Mouse (Mus musculus): ENCODE results near the gene Prl7a2. TPM values are rescaled to one million over a fixed set of nuclear protein-coding genes. Genes with fewer than 3 reads are reported as not detected.

Gene Prl7a2
- polyA plus RNA-seq (2014; fragmentation: Nextera tagmentation; extraction: Ambion mirVana), result not detected in 2 replicates

DNA sequence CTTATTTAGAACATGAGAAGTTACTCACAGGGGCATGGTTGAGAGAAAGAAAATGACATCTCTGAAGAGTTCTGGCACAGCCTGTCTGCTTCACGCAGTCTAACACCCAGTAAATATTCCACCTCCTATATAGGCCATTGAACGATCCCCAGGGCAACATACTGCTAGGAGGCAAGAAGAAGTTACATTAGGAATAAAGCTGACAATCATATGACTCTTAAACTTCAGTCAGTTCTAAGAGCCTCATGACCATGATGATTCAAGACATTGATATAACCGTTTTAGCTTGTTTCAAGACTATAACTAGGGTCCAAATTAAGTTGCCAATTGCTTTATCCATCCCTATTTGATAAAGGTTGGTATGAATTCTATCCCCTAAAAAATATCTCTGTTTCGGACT lies at the start of gene Prl7a2:
TSS of gene Prl7a2 (minus strand) at position 101 of the 400 bp plus-strand sequence.
- H3K4me2 ChIP-seq (ENCODE audit: low read depth, low read length, severe bottlenecking), result no peak within 1 kb of the TSS
- H3K27ac ChIP-seq (ENCODE audit: low read depth, low read length), result no peak within 1 kb of the TSS
- H3K9me3 ChIP-seq (ENCODE audit: control insufficient read depth, low read length), result no peaks in the 10 kb centered on the region
- H3K36me3 ChIP-seq (ENCODE audit: control insufficient read depth, insufficient read depth, low read length), result no peaks in the 10 kb centered on the region
- WGBS, result 86% methylated on average over 4 of the region's 4 CpGs
- no peak within 1 kb of the TSS for H3K4me3 ChIP-seq (ENCODE audit: low read depth, low read length)
- ATAC-seq (replicated peaks; ENCODE audit: low FRiP score) (no peak), DNase-seq (ENCODE audit: low spot score) (no peak)
- H3K27me3 ChIP-seq (ENCODE audit: control insufficient read depth, insufficient read depth, low read length), result no peaks in the 10 kb centered on the region
- H3K9ac ChIP-seq (ENCODE audit: low read length), result no peak within 1 kb of the TSS
- no peaks in the 10 kb centered on the region for H3K4me1 ChIP-seq (replicated peaks; ENCODE audit: control insufficient read depth, insufficient read depth, low read length)

DNA sequence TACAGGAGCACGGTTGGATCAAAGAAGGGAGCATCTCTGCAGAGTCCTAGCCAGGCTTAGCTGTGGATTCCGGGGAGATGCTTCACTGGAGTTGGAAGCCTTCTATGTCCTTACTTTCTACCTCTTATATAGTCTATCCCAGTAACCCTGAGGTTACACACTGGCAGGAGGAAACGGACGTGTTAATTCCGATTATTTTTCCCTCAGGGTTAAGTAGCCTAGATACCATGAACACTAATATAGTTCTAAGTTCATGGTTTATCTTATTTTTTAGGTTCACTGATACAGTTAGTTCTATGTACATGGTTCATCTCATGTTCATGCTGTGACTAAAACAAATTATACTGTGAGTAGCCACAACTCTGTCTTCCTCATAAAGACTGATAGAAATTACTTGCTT lies 48.8 kb upstream of the Prl7a2 start, which contains the start of gene Prl7d1:
TSS of gene Prl7d1 (minus strand) at position 101 of the 400 bp plus-strand sequence.
- Histone ChIP-seq H3K36me3 (ENCODE audit: control insufficient read depth, insufficient read depth, low read length) (no peaks in the 10 kb centered on the region), H3K27me3 (ENCODE audit: control insufficient read depth, insufficient read depth, low read length) (no peaks in the 10 kb centered on the region), H3K9ac (ENCODE audit: low read length) (no peak within 1 kb of the TSS), H3K4me3 (ENCODE audit: low read depth, low read length) (no peak within 1 kb of the TSS), H3K4me2 (ENCODE audit: low read depth, low read length, severe bottlenecking) (no peak within 1 kb of the TSS), H3K4me1 (replicated peaks; ENCODE audit: control insufficient read depth, insufficient read depth, low read length) (no peaks in the 10 kb centered on the region), H3K27ac (ENCODE audit: low read depth, low read length) (no peak within 1 kb of the TSS), H3K9me3 (ENCODE audit: control insufficient read depth, low read length) (no peaks in the 10 kb centered on the region)
- 94% methylated on average over 5 of the region's 5 CpGs for WGBS
- ATAC-seq (replicated peaks; ENCODE audit: low FRiP score), result no peak
- DNase-seq (ENCODE audit: low spot score), result no peak

- no peak overlapping the region for H3K9ac ChIP-seq (ENCODE audit: low read length)
- no peak for ATAC-seq (replicated peaks; ENCODE audit: low FRiP score)
- no peaks in the 10 kb centered on the region for H3K36me3 ChIP-seq (ENCODE audit: control insufficient read depth, insufficient read depth, low read length)
- H3K27ac ChIP-seq (ENCODE audit: low read depth, low read length), result no peak overlapping the region
- H3K4me3 ChIP-seq (ENCODE audit: low read depth, low read length), result no peak overlapping the region
- no peaks in the 10 kb centered on the region for H3K9me3 ChIP-seq (ENCODE audit: control insufficient read depth, low read length)
- no peak overlapping the region for H3K4me2 ChIP-seq (ENCODE audit: low read depth, low read length, severe bottlenecking)
- no peak for DNase-seq (ENCODE audit: low spot score)
- H3K27me3 ChIP-seq (ENCODE audit: control insufficient read depth, insufficient read depth, low read length), result no peaks in the 10 kb centered on the region
- no peaks in the 10 kb centered on the region for H3K4me1 ChIP-seq (replicated peaks; ENCODE audit: control insufficient read depth, insufficient read depth, low read length)
- 86% methylated on average over 2 of the region's 2 CpGs for WGBS
Measured at GRCm38 (mm10) chr13:27706521-27706920, 38.7 kb upstream of the Prl7a2 start.

DNA sequence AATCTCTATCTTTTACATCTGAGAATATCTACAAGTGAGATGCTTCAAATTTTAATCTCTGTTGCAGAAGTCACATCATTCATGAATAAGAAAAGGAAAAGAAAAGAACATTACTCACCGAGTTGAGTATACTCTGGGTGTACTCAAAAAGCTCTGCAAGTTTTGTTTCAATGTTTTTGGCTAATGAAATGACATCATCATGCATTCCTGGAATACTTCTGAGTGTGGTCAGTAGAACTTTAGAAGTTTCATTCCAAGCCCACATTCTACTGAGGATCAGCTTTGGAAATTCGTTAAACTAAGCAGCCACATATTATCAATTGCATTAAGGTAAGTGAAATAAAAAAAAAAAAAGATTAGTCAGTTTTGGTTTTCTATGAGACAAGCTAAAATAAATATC lies 7.1 kb downstream of the Prl7a2 start:
- 82% methylated on average over 2 of the region's 2 CpGs for WGBS
- H3K4me2 ChIP-seq (ENCODE audit: low read depth, low read length, severe bottlenecking), result no peak overlapping the region
- H3K36me3 ChIP-seq (ENCODE audit: control insufficient read depth, insufficient read depth, low read length), result no peaks in the 10 kb centered on the region
- no peak overlapping the region for H3K27ac ChIP-seq (ENCODE audit: low read depth, low read length)
- H3K4me1 ChIP-seq (replicated peaks; ENCODE audit: control insufficient read depth, insufficient read depth, low read length), result no peaks in the 10 kb centered on the region
- H3K27me3 ChIP-seq (ENCODE audit: control insufficient read depth, insufficient read depth, low read length), result no peaks in the 10 kb centered on the region
- ATAC-seq (replicated peaks; ENCODE audit: low FRiP score) (no peak), DNase-seq (ENCODE audit: low spot score) (no peak)
- no peak overlapping the region for H3K4me3 ChIP-seq (ENCODE audit: low read depth, low read length)
- H3K9ac ChIP-seq (ENCODE audit: low read length), result no peak overlapping the region
- H3K9me3 ChIP-seq (ENCODE audit: control insufficient read depth, low read length), result no peaks in the 10 kb centered on the region

GRCm38 (mm10) chr13:27642393-27642792 lies 25.4 kb downstream of the Prl7a2 start, which contains the start of gene Prl7a1:
Gene Prl7a1, minus strand, starts transcription at chr13:27642493.
- Histone ChIP-seq H3K4me3 (ENCODE audit: low read depth, low read length) (no peak within 1 kb of the TSS), H3K4me1 (replicated peaks; ENCODE audit: control insufficient read depth, insufficient read depth, low read length) (no peaks in the 10 kb centered on the region), H3K36me3 (ENCODE audit: control insufficient read depth, insufficient read depth, low read length) (no peaks in the 10 kb centered on the region), H3K9me3 (ENCODE audit: control insufficient read depth, low read length) (no peaks in the 10 kb centered on the region), H3K27me3 (ENCODE audit: control insufficient read depth, insufficient read depth, low read length) (no peaks in the 10 kb centered on the region), H3K27ac (ENCODE audit: low read depth, low read length) (no peak within 1 kb of the TSS), H3K4me2 (ENCODE audit: low read depth, low read length, severe bottlenecking) (no peak within 1 kb of the TSS), H3K9ac (ENCODE audit: low read length) (no peak within 1 kb of the TSS)
- DNase-seq (ENCODE audit: low spot score), result no peak
- 94% methylated on average over 3 of the region's 3 CpGs for WGBS
- ATAC-seq (replicated peaks; ENCODE audit: low FRiP score), result no peak

DNA sequence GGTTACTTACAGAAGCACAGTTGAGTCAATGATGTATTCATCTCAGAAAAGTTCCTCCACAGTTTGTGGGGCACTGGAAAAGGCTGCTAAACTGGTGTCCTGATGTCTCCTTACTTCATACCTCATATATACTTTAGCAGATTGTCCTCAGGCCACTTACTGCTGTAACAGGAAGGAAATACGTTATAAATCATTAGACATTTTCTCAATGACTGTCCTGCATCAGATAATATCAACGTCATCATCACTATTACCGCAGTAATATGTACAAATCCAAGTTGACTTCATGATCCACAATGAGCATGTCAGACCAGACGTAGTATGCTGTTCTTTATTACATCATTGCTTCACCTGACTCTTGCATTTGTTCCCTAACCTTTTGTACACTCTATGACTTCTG lies 57.4 kb downstream of the Prl7a2 start, which contains the start of gene Prl7b1:
TSS of gene Prl7b1 (minus strand) at position 101 of the 400 bp plus-strand sequence.
- no peak within 1 kb of the TSS for H3K4me3 ChIP-seq (ENCODE audit: low read depth, low read length)
- no peaks in the 10 kb centered on the region for H3K36me3 ChIP-seq (ENCODE audit: control insufficient read depth, insufficient read depth, low read length)
- H3K9ac ChIP-seq (ENCODE audit: low read length), result no peak within 1 kb of the TSS
- 76% methylated on average over 4 of the region's 4 CpGs for WGBS
- H3K27ac ChIP-seq (ENCODE audit: low read depth, low read length), result no peak within 1 kb of the TSS
- ATAC-seq (replicated peaks; ENCODE audit: low FRiP score) (no peak), DNase-seq (ENCODE audit: low spot score) (no peak)
- no peaks in the 10 kb centered on the region for H3K9me3 ChIP-seq (ENCODE audit: control insufficient read depth, low read length)
- H3K27me3 ChIP-seq (ENCODE audit: control insufficient read depth, insufficient read depth, low read length), result no peaks in the 10 kb centered on the region
- no peak within 1 kb of the TSS for H3K4me2 ChIP-seq (ENCODE audit: low read depth, low read length, severe bottlenecking)
- no peaks in the 10 kb centered on the region for H3K4me1 ChIP-seq (replicated peaks; ENCODE audit: control insufficient read depth, insufficient read depth, low read length)

Other genes with a start within 250 kb of the Prl7a2 start
- gene Prl8a6, start 229.3 kb downstream of the Prl7a2 start, polyA plus RNA-seq (2014; fragmentation: Nextera tagmentation; extraction: Ambion mirVana), result not detected in 2 replicates
- gene Prl8a8, start 154.8 kb downstream of the Prl7a2 start, polyA plus RNA-seq (2014; fragmentation: Nextera tagmentation; extraction: Ambion mirVana), result not detected in 2 replicates
- gene Prl8a9, start 103.4 kb downstream of the Prl7a2 start, polyA plus RNA-seq (2014; fragmentation: Nextera tagmentation; extraction: Ambion mirVana), result not detected in 2 replicates
- gene Prl8a1, start 85.9 kb downstream of the Prl7a2 start, polyA plus RNA-seq (2014; fragmentation: Nextera tagmentation; extraction: Ambion mirVana), result not detected in 2 replicates
- gene Prl7b1, start 57.5 kb downstream of the Prl7a2 start, polyA plus RNA-seq (2014; fragmentation: Nextera tagmentation; extraction: Ambion mirVana), result not detected in 2 replicates
- not detected in 2 replicates for gene Prl7a1, start 25.5 kb downstream of the Prl7a2 start, polyA plus RNA-seq (2014; fragmentation: Nextera tagmentation; extraction: Ambion mirVana)
- not detected in 2 replicates for gene Prl7d1, start 48.7 kb upstream of the Prl7a2 start, polyA plus RNA-seq (2014; fragmentation: Nextera tagmentation; extraction: Ambion mirVana)
- gene Prl7c1, start 112.8 kb upstream of the Prl7a2 start, polyA plus RNA-seq (2014; fragmentation: Nextera tagmentation; extraction: Ambion mirVana), result not detected in 2 replicates
- gene Prl2a1, start 133.6 kb upstream of the Prl7a2 start, polyA plus RNA-seq (2014; fragmentation: Nextera tagmentation; extraction: Ambion mirVana), result not detected in 2 replicates
- not detected in 2 replicates for gene Prl2c1, start 181.3 kb upstream of the Prl7a2 start, polyA plus RNA-seq (2014; fragmentation: Nextera tagmentation; extraction: Ambion mirVana)

Measured in forebrain, embryonic 11.5 days (tissue).